Mouse (Mus musculus) 3T3-L1 (cell line): ENCODE measurements around the gene Tnik.
A peak's percentile ranks its signal among the peaks of the same experiment; 100 is the strongest.

Source experiments
- DNase-seq: peaks from one replicate; pipeline ENCODE4 v3.0.0-alpha.2; 2015; ENCODE audit warnings: low read depth, low spot score

Tnik gene

GRCm38 (mm10) chr3:28348746-28349145, 85.7 kb downstream of the Tnik start:
- no peak for DNase-seq

GRCm38 (mm10) chr3:28350147-28350801, 87.3 kb downstream of the Tnik start:
- DNase-seq = no peak

GRCm38 (mm10) chr3:28358391-28358790, 95.4 kb downstream of the Tnik start:
- DNase-seq = no peak

- no peak for DNase-seq
These were observed 96.1 kb downstream of the Tnik start for GRCm38 (mm10) chr3:28359138-28359537.

GRCm38 (mm10) chr3:28361056-28361455, 98.0 kb downstream of the Tnik start:
- DNase-seq = no peak

- peak; percentile 7 for DNase-seq
These were observed 100.6 kb downstream of the Tnik start for GRCm38 (mm10) chr3:28363441-28364125.

GRCm38 (mm10) chr3:28368746-28369145, 105.7 kb downstream of the Tnik start:
- no peak for DNase-seq

DNA sequence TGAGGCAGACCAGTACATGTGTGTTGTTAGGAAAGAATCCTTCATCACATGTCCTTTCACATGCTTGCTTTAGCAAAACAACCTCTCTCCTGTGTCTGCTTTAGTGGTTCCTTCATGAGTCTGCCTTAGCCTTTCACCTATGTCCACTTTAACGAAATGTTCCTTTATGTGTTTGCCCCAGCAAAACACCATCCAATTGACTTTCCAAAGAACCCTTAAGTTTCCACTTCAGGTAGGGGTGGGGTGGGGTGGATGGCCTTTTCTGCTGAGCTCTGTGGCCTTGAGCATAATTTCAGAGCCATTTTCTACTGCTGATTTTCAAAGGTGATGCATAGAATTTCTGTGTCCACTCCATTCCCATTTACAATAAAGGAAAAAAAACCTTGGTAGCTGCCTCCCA, 106.3 kb downstream of the Tnik start:
- no peak for DNase-seq

GRCm38 (mm10) chr3:28369698-28370097, 106.7 kb downstream of the Tnik start:
- no peak for DNase-seq

GRCm38 (mm10) chr3:28371583-28371982, 108.6 kb downstream of the Tnik start:
- no peak for DNase-seq

DNA sequence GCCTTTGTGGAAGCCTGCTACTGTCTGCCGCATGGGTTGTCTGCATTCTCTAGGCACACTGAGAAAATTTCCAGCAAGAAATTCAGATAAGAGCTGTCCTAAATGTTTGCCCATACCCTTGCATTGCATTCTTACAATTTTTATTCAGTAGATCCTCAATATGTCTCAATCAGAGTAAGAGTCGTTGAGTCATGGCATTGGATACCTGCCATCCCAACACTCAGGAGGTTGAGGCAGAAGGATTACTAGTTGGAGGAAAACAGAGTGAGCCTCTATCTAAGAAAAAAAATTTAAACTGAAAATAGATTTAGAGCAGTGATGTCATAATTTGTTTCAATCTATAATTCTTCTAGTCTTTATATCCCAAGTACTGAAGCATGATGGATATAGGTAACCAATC, 109.4 kb downstream of the Tnik start:
- peak; percentile 9 for DNase-seq

DNA sequence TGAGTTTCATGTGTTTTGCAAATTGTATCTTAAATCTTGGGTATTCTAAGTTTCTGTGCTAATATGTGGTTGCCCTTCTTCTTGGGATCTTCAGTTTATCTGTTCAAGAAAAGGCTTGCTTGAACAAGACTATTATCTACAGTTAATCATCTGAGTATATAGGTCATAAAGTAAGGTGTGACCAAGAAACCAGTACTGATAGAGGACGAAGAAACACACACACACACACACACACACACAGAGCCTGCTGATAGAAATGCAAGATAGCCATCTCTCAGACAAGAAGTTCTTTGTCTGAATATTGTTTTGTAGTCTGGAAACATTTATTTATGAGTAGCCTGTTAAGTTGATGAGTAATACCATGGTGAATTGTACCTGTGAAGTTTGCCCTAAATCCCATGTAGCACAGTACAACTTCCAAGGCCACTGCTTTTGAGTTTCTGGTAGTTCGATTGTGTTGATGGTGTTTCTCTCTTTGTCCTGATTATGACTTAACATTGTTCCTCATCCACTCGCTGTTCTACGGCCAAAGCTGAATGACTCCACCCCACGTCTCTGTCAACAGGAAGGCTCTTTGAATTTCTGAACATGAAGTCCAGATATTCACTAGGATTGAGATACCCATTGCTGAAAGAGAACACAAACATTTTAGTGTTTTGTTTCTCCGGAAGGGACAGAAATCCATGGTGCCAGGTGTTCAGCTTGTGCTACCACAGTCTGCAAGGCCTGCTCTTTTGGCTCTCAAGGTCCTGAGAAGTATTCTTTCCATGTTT, 111.9 kb downstream of the Tnik start:
- DNase-seq = no peak

GRCm38 (mm10) chr3:28380224-28380623, 117.2 kb downstream of the Tnik start:
- no peak for DNase-seq

DNA sequence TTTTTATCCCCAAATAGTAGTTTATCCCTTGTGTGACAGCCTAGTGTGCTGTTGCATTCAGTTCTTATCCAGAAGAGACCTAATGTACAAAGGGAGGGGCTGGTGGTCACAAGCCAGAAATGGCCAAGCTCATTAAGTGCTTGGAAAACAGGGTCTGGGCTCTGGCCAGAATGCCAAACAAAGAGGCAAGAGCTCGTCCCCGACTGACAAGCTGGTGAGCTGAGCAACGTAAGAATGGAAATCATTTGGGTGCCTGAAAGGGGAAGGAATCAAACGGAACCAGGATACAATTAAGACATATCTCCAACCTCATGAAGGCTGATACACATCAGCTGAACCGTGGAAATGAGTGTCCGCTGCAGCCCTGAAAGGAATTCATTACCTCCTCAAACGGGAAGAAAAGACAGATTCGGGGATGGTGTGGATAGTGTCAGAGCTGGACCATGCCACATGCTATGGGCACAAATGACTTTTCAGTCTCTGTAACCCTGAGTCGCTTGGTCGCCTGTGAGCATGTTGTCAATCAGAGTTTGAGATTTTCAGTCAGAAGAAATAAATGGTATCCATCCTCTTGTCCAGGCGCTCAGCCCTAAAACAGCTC, 120.6 kb downstream of the Tnik start:
- no peak for DNase-seq

GRCm38 (mm10) chr3:28385199-28385975, 122.4 kb downstream of the Tnik start:
- DNase-seq = no peak

GRCm38 (mm10) chr3:28388540-28388939, 125.5 kb downstream of the Tnik start:
- DNase-seq = no peak

GRCm38 (mm10) chr3:28390183-28390582, 127.2 kb downstream of the Tnik start:
- no peak for DNase-seq

GRCm38 (mm10) chr3:28392542-28392941, 129.5 kb downstream of the Tnik start:
- no peak for DNase-seq

DNA sequence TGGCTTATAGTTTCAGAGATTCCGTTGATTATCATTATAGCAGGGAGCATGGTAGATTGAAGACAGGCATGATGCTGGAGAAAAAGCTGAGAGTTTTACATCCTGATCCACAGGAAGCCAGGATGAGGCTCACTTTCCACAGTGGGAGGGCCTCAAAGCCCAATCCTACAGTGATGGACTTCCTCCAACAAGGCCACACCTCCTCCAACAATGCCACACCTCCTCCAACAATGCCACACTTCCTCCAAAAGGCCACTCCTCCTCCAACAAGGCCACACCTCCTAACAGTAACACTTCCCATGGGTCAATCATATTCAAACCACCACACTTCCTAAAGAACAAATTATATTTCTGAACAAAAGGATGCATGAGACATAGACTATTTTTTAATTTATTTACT, 135.8 kb downstream of the Tnik start:
- no peak for DNase-seq

DNA sequence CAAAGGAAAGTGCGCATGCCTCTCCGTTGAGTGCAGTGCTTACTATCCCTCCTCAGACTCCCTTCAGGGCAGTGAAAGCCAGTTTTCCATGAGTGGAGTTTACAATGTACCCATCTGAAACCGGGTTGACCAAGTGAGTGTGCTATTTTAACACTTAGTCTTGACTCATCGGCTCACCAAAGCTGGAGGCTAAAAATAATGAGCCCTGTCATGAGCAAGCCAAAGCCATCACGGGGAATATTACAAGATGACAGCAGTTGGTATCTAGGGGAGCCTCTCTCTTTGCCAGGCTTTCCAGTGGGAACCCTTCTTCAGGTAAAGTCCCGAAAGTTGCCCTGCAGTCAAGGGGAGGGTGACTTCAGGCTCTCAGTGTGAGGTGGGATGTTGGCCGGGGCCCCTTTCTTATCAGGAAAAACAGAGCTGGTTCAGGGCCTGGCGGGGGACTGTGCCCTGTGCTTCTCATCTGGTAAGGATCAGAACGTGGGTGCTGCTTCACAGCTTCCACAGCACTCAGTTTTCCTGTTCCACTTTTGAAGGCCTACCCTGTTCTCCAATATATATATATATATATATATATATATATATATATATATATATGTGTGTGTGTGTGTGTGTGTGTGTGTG, 136.7 kb downstream of the Tnik start:
- no peak for DNase-seq

DNA sequence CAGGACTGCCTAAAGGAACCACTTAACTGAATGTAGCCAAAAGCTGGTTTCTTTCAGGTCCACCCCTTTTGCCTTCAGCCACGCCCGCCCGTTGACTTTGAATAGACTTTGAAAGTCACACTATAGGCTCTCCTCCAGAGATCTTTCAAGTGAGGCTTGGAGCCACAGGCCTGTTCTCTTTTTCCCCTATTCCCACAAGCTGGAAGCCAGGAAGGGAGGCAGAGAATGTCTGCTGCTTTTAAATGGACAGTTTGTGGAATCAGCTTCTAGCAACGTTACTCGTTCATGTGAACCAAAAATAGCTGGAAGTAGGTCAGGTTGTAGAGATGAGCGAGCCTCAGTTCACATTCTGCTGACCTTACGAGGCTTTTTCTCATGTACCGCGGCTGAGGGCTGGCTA, 138.3 kb downstream of the Tnik start:
- no peak for DNase-seq
